Mouse (Mus musculus): ENCODE measurements around the gene Fam135a.
"Not testable (repeated sequence)": the region's sequence is repeated elsewhere in the genome, so short reads cannot be mapped to it uniquely, and the experiment has no call there.

Gene Fam135a

GRCm38 (mm10) chr1:24066706-24067105 lies 33.4 kb downstream of the Fam135a start:
- CTCF ChIA-PET = no interaction called here

GRCm38 (mm10) chr1:24055706-24056105 lies 44.4 kb downstream of the Fam135a start:
- CTCF ChIA-PET = interaction anchor here (0.8 kb wide), 1 partner anchor 24 kb away, joined by 4 read pairs; no protein-coding TSS in a partner anchor

- CTCF ChIA-PET = no interaction called here
These were observed 53.2 kb downstream of the Fam135a start for GRCm38 (mm10) chr1:24046730-24047510.

- CTCF ChIA-PET = no interaction called here
These were observed 54.5 kb downstream of the Fam135a start for GRCm38 (mm10) chr1:24045627-24046026.

- CTCF ChIA-PET = no interaction called here
These were observed 57.1 kb downstream of the Fam135a start for GRCm38 (mm10) chr1:24043007-24043406.

GRCm38 (mm10) chr1:24033759-24034423 lies 66.2 kb downstream of the Fam135a start:
- CTCF ChIA-PET = no interaction called here

- CTCF ChIA-PET = no interaction called here
These were observed 89.3 kb downstream of the Fam135a start for GRCm38 (mm10) chr1:24010821-24011220.

- CTCF ChIA-PET = no interaction called here
These were observed 90.1 kb downstream of the Fam135a start for GRCm38 (mm10) chr1:24010016-24010415.

GRCm38 (mm10) chr1:24007621-24008020 lies 92.5 kb downstream of the Fam135a start:
- CTCF ChIA-PET = no interaction called here

GRCm38 (mm10) chr1:24005070-24005804 lies 94.9 kb downstream of the Fam135a start, which contains the start of gene Sdhaf4:
Sdhaf4 (minus strand) TSS chr1:24005656.
- CTCF ChIA-PET = no interaction called here

- CTCF ChIA-PET = no interaction called here
These were observed 100.8 kb downstream of the Fam135a start for GRCm38 (mm10) chr1:23999318-23999717.

- CTCF ChIA-PET = no interaction called here
These were observed 101.3 kb downstream of the Fam135a start for GRCm38 (mm10) chr1:23998866-23999265.

GRCm38 (mm10) chr1:23998120-23998810 lies 101.9 kb downstream of the Fam135a start:
- CTCF ChIA-PET = no interaction called here

- CTCF ChIA-PET = no interaction called here
These were observed 102.6 kb downstream of the Fam135a start for GRCm38 (mm10) chr1:23997493-23997892.

- CTCF ChIA-PET = no interaction called here
These were observed 104.7 kb downstream of the Fam135a start for GRCm38 (mm10) chr1:23995420-23995819.

- CTCF ChIA-PET = no interaction called here
These were observed 117.0 kb downstream of the Fam135a start for GRCm38 (mm10) chr1:23983118-23983517.

- CTCF ChIA-PET = interaction anchor here (0.6 kb wide), 1 partner anchor 221 kb away, joined by 3 read pairs; no protein-coding TSS in a partner anchor
These were observed 121.9 kb downstream of the Fam135a start for GRCm38 (mm10) chr1:23978281-23978680.

- CTCF ChIA-PET = not testable (repeated sequence)
These were observed 129.0 kb downstream of the Fam135a start for GRCm38 (mm10) chr1:23971159-23971558.

- CTCF ChIA-PET = no interaction called here
These were observed 132.0 kb downstream of the Fam135a start for GRCm38 (mm10) chr1:23968027-23968725.

GRCm38 (mm10) chr1:23966226-23966625 lies 133.9 kb downstream of the Fam135a start:
- CTCF ChIA-PET = no interaction called here
